Mouse (Mus musculus) ES-E14 (cell line): ENCODE results near the gene Col6a4. TPM values are rescaled to one million over a fixed set of nuclear protein-coding genes. Genes with fewer than 3 reads are reported as not detected.
A peak's percentile ranks its signal among the peaks of the same experiment; 100 is the strongest.

Source experiments
- DNase-seq: peaks from one replicate; pipeline ENCODE4 v3.0.0-alpha.2; 2013; ENCODE audit warnings: low read depth, low spot score
- H3K27ac ChIP-seq: 2 replicates; pipeline ENCODE4 v1.5.1; 2012; ENCODE audit warnings: low read depth, mild to moderate bottlenecking, low read length, moderate library complexity, mixed read lengths; ENCODE audit not compliant: poor library complexity, insufficient read depth, severe bottlenecking
- H3K36me3 ChIP-seq: 2 replicates; pipeline ENCODE4 v1.6.1; 2012; ENCODE audit warnings: mild to moderate bottlenecking, low read length, moderate library complexity, mixed read lengths; ENCODE audit not compliant: control insufficient read depth, poor library complexity, insufficient read depth, severe bottlenecking
- H3K4me1 ChIP-seq, 2 experiments: fragments of 150-350 bp in 1 of 2; sonication (generic) in 1 of 2; 2 replicates each; pipeline ENCODE4 v1.6.1; 2012; ENCODE audit warnings: low read length in 2 of 2, mild to moderate bottlenecking in 1 of 2, mixed read lengths in 1 of 2; ENCODE audit not compliant: control insufficient read depth in 2 of 2, insufficient read depth in 2 of 2, poor library complexity in 1 of 2
- H3K4me3 ChIP-seq, 2 experiments: fragments of 150-350 bp in 1 of 2; sonication (generic) in 1 of 2; 2 replicates each; pipeline ENCODE4 v1.5.1; 2012; ENCODE audit warnings: low read length in 2 of 2, low read depth in 1 of 2, mild to moderate bottlenecking in 1 of 2, mixed read lengths in 1 of 2; ENCODE audit not compliant: insufficient read depth in 1 of 2, poor library complexity in 1 of 2, severe bottlenecking in 1 of 2
- H3K9ac ChIP-seq: 2 replicates; pipeline ENCODE4 v1.6.1; 2012; ENCODE audit warnings: low read depth, mild to moderate bottlenecking, low read length, mixed read lengths; ENCODE audit not compliant: poor library complexity, insufficient read depth, severe bottlenecking
- H3K9me3 ChIP-seq: fragments of 150-350 bp; sonication (generic); 2 replicates; pipeline ENCODE4 v1.6.1; 2012; ENCODE audit warnings: low read depth, mild to moderate bottlenecking, low read length; ENCODE audit not compliant: control insufficient read depth, insufficient read depth
- CHD2 ChIP-seq: IDR thresholded peaks from 2 replicates; pipeline ENCODE4 v1.6.1; 2014; ENCODE audit warnings: mild to moderate bottlenecking, low read depth, low read length, inconsistent platforms
- HCFC1 ChIP-seq: IDR thresholded peaks from 2 replicates; pipeline ENCODE4 v1.6.1; 2012; ENCODE audit warnings: low read length, inconsistent platforms, borderline replicate concordance; ENCODE audit not compliant: insufficient read depth
- MAFK ChIP-seq: IDR thresholded peaks from 2 replicates; pipeline ENCODE4 v1.6.1; 2014; ENCODE audit warnings: mild to moderate bottlenecking, low read depth, low read length, inconsistent platforms; ENCODE audit not compliant: insufficient read depth
- ZC3H11A ChIP-seq: IDR thresholded peaks from 2 replicates; pipeline ENCODE4 v1.6.1; 2012; ENCODE audit warnings: low read depth, mild to moderate bottlenecking, inconsistent platforms, low read length, borderline replicate concordance
- ZNF384 ChIP-seq: IDR thresholded peaks from 2 replicates; pipeline ENCODE4 v1.6.1; 2012; ENCODE audit warnings: low read depth, low read length, inconsistent platforms
- in situ Hi-C, 2 experiments: fragments of 600-800 bp; cut with MboI; formaldehyde crosslinking; loops; one replicate each; pipeline ENCODE4 v1.15.1; 2025; ENCODE audit warnings: low sequenced_read_pairs in 2 of 2, inconsistent platforms in 1 of 2; ENCODE audit not compliant: unreplicated experiment in 2 of 2
- total RNA-seq: library from RNA; depleted of rRNA; stranded (reverse); fragments of 300-350 nt; gene quantifications from 2 replicates; pipeline ENCODE4 v1.2.3, GENCODE M21; 2012

Gene Col6a4
- total RNA-seq, 1 experiment: 3.9 TPM

- Histone ChIP-seq H3K9ac (peak overlapping the region; percentile 19; the same call in 1 of the 2 replicates), H3K27ac (no peak overlapping the region), H3K9me3 (no peaks in the 10 kb centered on the region), H3K36me3 (no peaks in the 10 kb centered on the region), H3K4me1 (peaks cover 0 to 7% of the 10 kb centered on the region in 2 experiments; a peak in 1 of 4 replicates), H3K4me3 (peak overlapping the region; percentile 8 to 22; a peak in 3 of 4 replicates)
- DNase-seq: peak; percentile 77
- TF ChIP-seq ZNF384 (no peak), ZC3H11A (no peak), HCFC1 (no peak), CHD2 (no peak), MAFK (no peak)
- in situ Hi-C loops: no loop called here
These were observed 16.1 kb downstream of the Col6a4 start for GRCm38 (mm10) chr9:106080261-106081033.

- no peak for TF ChIP-seq HCFC1
- no peak for TF ChIP-seq ZC3H11A
- TF ChIP-seq ZNF384: no peak
- no peak for TF ChIP-seq MAFK
- TF ChIP-seq CHD2: no peak
- in situ Hi-C loops: no loop called here
- Histone ChIP-seq H3K4me3 (no peak overlapping the region), H3K9ac (no peak overlapping the region), H3K27ac (no peak overlapping the region), H3K4me1 (peaks cover 0 to 7% of the 10 kb centered on the region in 2 experiments; a peak in 1 of 4 replicates), H3K9me3 (no peaks in the 10 kb centered on the region), H3K36me3 (no peaks in the 10 kb centered on the region)
- DNase-seq: no peak
These were observed 18.6 kb downstream of the Col6a4 start for GRCm38 (mm10) chr9:106077953-106078352.

GRCm38 (mm10) chr9:106076234-106076633 is 20.3 kb downstream of the Col6a4 start:
- Histone ChIP-seq H3K9me3 (no peaks in the 10 kb centered on the region), H3K4me1 (peaks cover 2 to 12% of the 10 kb centered on the region in 2 experiments; a peak in 2 of 4 replicates), H3K36me3 (no peaks in the 10 kb centered on the region), H3K4me3 (no peak overlapping the region), H3K27ac (no peak overlapping the region), H3K9ac (no peak overlapping the region)
- in situ Hi-C loops: no loop called here
- DNase-seq: no peak
- no peak for TF ChIP-seq CHD2
- no peak for TF ChIP-seq HCFC1
- no peak for TF ChIP-seq ZNF384
- no peak for TF ChIP-seq ZC3H11A
- no peak for TF ChIP-seq MAFK

- H3K27ac ChIP-seq: no peak overlapping the region
- in situ Hi-C loops: no loop called here
- H3K4me3 ChIP-seq: no peak overlapping the region
- no peak for DNase-seq
- H3K9ac ChIP-seq: no peak overlapping the region
- H3K36me3 ChIP-seq: no peaks in the 10 kb centered on the region
- H3K9me3 ChIP-seq: no peaks in the 10 kb centered on the region
- TF ChIP-seq MAFK (no peak), HCFC1 (no peak), ZC3H11A (no peak), ZNF384 (no peak)
- H3K4me1 ChIP-seq: peaks cover 2 to 8% of the 10 kb centered on the region in 2 experiments; a peak in 2 of 4 replicates
These were observed 22.6 kb downstream of the Col6a4 start for GRCm38 (mm10) chr9:106073956-106074355.

GRCm38 (mm10) chr9:106071651-106072050 is 24.9 kb downstream of the Col6a4 start:
- Histone ChIP-seq H3K36me3 (no peaks in the 10 kb centered on the region), H3K27ac (peak overlapping the region; percentile 44; the same call in 1 of the 2 replicates), H3K9me3 (no peaks in the 10 kb centered on the region), H3K4me3 (peak overlapping the region; percentile 5 to 11; a peak in 2 of 4 replicates), H3K4me1 (peaks cover 2 to 8% of the 10 kb centered on the region in 2 experiments; a peak in 2 of 4 replicates), H3K9ac (no peak overlapping the region; the same call in 1 of the 2 replicates)
- DNase-seq: no peak
- in situ Hi-C loops: no loop called here
- no peak for TF ChIP-seq HCFC1
